Mouse (Mus musculus): ENCODE results near the gene Ccser1. TPM values are rescaled to one million over a fixed set of nuclear protein-coding genes. Genes with fewer than 3 reads are reported as not detected.

Gene Ccser1
- polyA plus RNA-seq, 1 experiment from 2014 or later = 10.4 TPM

DNA sequence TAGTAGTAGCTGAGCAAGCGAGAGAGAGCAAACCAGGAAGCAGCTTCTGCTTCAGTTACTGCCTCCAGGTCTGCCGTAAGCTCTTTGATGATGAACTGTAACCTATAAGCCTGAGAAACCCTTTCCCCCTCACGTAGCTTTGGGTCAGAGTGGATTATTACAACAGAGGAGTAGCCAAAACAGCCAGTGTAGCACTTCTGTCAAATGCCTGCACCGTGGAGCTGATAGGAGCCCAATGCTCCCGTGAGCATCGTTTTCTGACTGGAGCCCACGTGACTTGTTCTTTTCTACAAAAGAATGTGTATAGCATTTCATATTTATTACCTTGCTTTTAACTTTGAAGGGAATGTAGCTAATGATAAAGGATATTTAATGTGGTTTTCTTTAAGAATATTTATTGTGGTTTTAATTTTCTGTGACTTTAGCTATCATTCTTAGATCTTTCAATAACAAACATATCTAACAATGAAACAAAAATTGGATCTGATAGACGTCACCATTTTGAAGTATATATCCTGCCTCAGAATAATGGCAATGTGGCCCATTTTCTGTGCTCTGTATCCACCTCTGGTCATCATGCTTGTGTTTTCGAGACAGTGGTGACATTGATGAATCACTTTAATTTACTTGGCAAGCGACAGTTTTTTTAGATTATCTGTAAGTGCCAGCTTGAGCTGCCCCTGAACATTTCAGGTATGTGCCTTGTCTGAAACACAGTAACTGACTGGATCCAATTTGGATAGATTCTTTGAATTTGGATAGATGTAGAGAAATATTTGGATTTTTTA is 78.9 kb downstream of the Ccser1 start:
- 75% methylated on average over 10 of the region's 10 CpGs for WGBS
- Histone ChIP-seq H3K27me3 (ENCODE audit: control insufficient read depth, insufficient read depth, low read length) (no peaks in the 10 kb centered on the region), H3K9ac (ENCODE audit: low read depth, low read length) (no peak overlapping the region), H3K4me3 (ENCODE audit: low read depth, low read length) (no peak overlapping the region), H3K36me3 (ENCODE audit: control insufficient read depth, insufficient read depth, low read length) (no peaks in the 10 kb centered on the region), H3K4me1 (replicated peaks; ENCODE audit: control insufficient read depth, insufficient read depth, low read length) (no peaks in the 10 kb centered on the region), H3K27ac (ENCODE audit: low read depth, low read length) (no peak overlapping the region), H3K4me2 (replicated peaks; ENCODE audit: low read depth, low read length) (no peak overlapping the region), H3K9me3 (ENCODE audit: control insufficient read depth, low read length) (no peaks in the 10 kb centered on the region)
- DNase-seq (ENCODE audit: low spot score) = no peak
- 0 out of 2 replicates have a peak, but pooled peaks have one; percentile 43 for ATAC-seq (ENCODE audit: low FRiP score)

- Histone ChIP-seq H3K27ac (ENCODE audit: low read depth, low read length) (no peak overlapping the region), H3K4me3 (ENCODE audit: low read depth, low read length) (no peak overlapping the region), H3K36me3 (ENCODE audit: control insufficient read depth, insufficient read depth, low read length) (no peaks in the 10 kb centered on the region), H3K9me3 (ENCODE audit: control insufficient read depth, low read length) (no peaks in the 10 kb centered on the region), H3K4me2 (replicated peaks; ENCODE audit: low read depth, low read length) (no peak overlapping the region), H3K9ac (ENCODE audit: low read depth, low read length) (no peak overlapping the region), H3K4me1 (replicated peaks; ENCODE audit: control insufficient read depth, insufficient read depth, low read length) (no peaks in the 10 kb centered on the region), H3K27me3 (ENCODE audit: control insufficient read depth, insufficient read depth, low read length) (no peaks in the 10 kb centered on the region)
- ATAC-seq (ENCODE audit: low FRiP score) = no peak
- DNase-seq (ENCODE audit: low spot score) = no peak
- 82% methylated on average over 3 of the region's 3 CpGs for WGBS
These were observed 81.3 kb downstream of the Ccser1 start for GRCm38 (mm10) chr6:61261381-61261780.

- 71% methylated on average over 1 of the region's 1 CpGs for WGBS
- Histone ChIP-seq H3K9ac (ENCODE audit: low read depth, low read length) (no peak overlapping the region), H3K27ac (ENCODE audit: low read depth, low read length) (no peak overlapping the region), H3K4me3 (ENCODE audit: low read depth, low read length) (no peak overlapping the region), H3K27me3 (ENCODE audit: control insufficient read depth, insufficient read depth, low read length) (no peaks in the 10 kb centered on the region), H3K4me2 (replicated peaks; ENCODE audit: low read depth, low read length) (no peak overlapping the region), H3K9me3 (ENCODE audit: control insufficient read depth, low read length) (no peaks in the 10 kb centered on the region), H3K36me3 (ENCODE audit: control insufficient read depth, insufficient read depth, low read length) (no peaks in the 10 kb centered on the region), H3K4me1 (replicated peaks; ENCODE audit: control insufficient read depth, insufficient read depth, low read length) (no peaks in the 10 kb centered on the region)
- ATAC-seq (ENCODE audit: low FRiP score) = no peak
- no peak for DNase-seq (ENCODE audit: low spot score)
These were observed 82.3 kb downstream of the Ccser1 start for GRCm38 (mm10) chr6:61262448-61262847.

- ATAC-seq (ENCODE audit: low FRiP score) = no peak; the same call in 1 of the 2 replicates
- H3K9ac ChIP-seq (ENCODE audit: low read depth, low read length) = no peak overlapping the region
- H3K4me2 ChIP-seq (replicated peaks; ENCODE audit: low read depth, low read length) = no peak overlapping the region
- DNase-seq (ENCODE audit: low spot score) = no peak
- H3K27me3 ChIP-seq (ENCODE audit: control insufficient read depth, insufficient read depth, low read length) = no peaks in the 10 kb centered on the region
- no peak overlapping the region for H3K4me3 ChIP-seq (ENCODE audit: low read depth, low read length)
- 36% methylated on average over 1 of the region's 1 CpGs for WGBS
- H3K4me1 ChIP-seq (replicated peaks; ENCODE audit: control insufficient read depth, insufficient read depth, low read length) = no peaks in the 10 kb centered on the region
- no peak overlapping the region for H3K27ac ChIP-seq (ENCODE audit: low read depth, low read length)
- no peaks in the 10 kb centered on the region for H3K36me3 ChIP-seq (ENCODE audit: control insufficient read depth, insufficient read depth, low read length)
- no peaks in the 10 kb centered on the region for H3K9me3 ChIP-seq (ENCODE audit: control insufficient read depth, low read length)
These were observed 83.2 kb downstream of the Ccser1 start for GRCm38 (mm10) chr6:61263291-61263690.

GRCm38 (mm10) chr6:61271033-61271432 is 90.9 kb downstream of the Ccser1 start:
- H3K4me2 ChIP-seq (replicated peaks; ENCODE audit: low read depth, low read length) = no peak overlapping the region
- no peaks in the 10 kb centered on the region for H3K36me3 ChIP-seq (ENCODE audit: control insufficient read depth, insufficient read depth, low read length)
- no peak for ATAC-seq (ENCODE audit: low FRiP score)
- no peaks in the 10 kb centered on the region for H3K27me3 ChIP-seq (ENCODE audit: control insufficient read depth, insufficient read depth, low read length)
- no peak overlapping the region for H3K27ac ChIP-seq (ENCODE audit: low read depth, low read length)
- no peak for DNase-seq (ENCODE audit: low spot score)
- WGBS = 41% methylated on average over 2 of the region's 2 CpGs
- no peaks in the 10 kb centered on the region for H3K4me1 ChIP-seq (replicated peaks; ENCODE audit: control insufficient read depth, insufficient read depth, low read length)
- H3K9ac ChIP-seq (ENCODE audit: low read depth, low read length) = no peak overlapping the region
- H3K9me3 ChIP-seq (ENCODE audit: control insufficient read depth, low read length) = no peaks in the 10 kb centered on the region
- H3K4me3 ChIP-seq (ENCODE audit: low read depth, low read length) = no peak overlapping the region

DNA sequence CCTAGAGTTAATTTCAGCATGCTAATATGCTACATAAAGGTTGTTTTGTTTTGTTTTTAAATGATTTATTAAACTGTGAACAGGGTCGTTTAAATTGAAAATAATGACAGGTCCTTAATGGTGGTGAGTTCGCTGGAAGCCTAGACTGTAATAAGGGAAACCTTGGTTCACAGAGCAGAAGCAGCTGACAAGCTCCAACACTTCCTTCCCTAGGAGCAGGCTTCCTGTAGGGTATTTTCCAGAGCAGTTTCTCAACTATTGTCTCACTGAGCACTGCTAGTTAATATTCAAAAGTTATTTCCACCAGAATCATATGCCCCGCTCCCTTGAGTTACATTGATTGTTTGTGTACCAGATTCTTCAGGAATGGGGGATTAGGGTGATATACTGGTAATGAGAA is 93.3 kb downstream of the Ccser1 start:
- H3K27ac ChIP-seq (ENCODE audit: low read depth, low read length) = no peak overlapping the region
- no peak overlapping the region for H3K9ac ChIP-seq (ENCODE audit: low read depth, low read length)
- no peaks in the 10 kb centered on the region for H3K36me3 ChIP-seq (ENCODE audit: control insufficient read depth, insufficient read depth, low read length)
- ATAC-seq (ENCODE audit: low FRiP score) = no peak
- no peak overlapping the region for H3K4me2 ChIP-seq (replicated peaks; ENCODE audit: low read depth, low read length)
- no peaks in the 10 kb centered on the region for H3K27me3 ChIP-seq (ENCODE audit: control insufficient read depth, insufficient read depth, low read length)
- 89% methylated on average over 3 of the region's 3 CpGs for WGBS
- no peaks in the 10 kb centered on the region for H3K4me1 ChIP-seq (replicated peaks; ENCODE audit: control insufficient read depth, insufficient read depth, low read length)
- no peak for DNase-seq (ENCODE audit: low spot score)
- H3K9me3 ChIP-seq (ENCODE audit: control insufficient read depth, low read length) = no peaks in the 10 kb centered on the region
- H3K4me3 ChIP-seq (ENCODE audit: low read depth, low read length) = no peak overlapping the region

DNA sequence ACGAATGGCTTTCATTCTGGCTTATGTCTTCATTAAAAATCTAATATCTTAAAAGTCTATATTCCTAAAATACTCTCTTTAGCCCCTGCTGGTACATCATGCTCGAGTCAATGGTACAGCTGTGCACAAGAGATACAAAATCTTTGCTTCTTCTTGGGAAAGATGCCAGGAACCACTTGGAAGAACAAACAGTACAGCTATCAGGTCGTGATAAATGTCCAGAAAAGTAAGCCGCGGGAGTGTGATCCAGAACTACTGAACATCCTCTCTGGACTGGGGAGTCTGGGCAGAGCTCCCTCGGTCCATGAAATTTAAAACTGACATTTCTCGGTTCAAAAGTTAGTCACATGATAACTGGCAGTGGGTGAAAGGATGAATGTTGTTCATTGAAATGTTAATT is 99.4 kb downstream of the Ccser1 start:
- no peaks in the 10 kb centered on the region for H3K36me3 ChIP-seq (ENCODE audit: control insufficient read depth, insufficient read depth, low read length)
- no peaks in the 10 kb centered on the region for H3K4me1 ChIP-seq (replicated peaks; ENCODE audit: control insufficient read depth, insufficient read depth, low read length)
- 77% methylated on average over 7 of the region's 7 CpGs for WGBS
- H3K4me2 ChIP-seq (replicated peaks; ENCODE audit: low read depth, low read length) = no peak overlapping the region
- no peak overlapping the region for H3K27ac ChIP-seq (ENCODE audit: low read depth, low read length)
- H3K9ac ChIP-seq (ENCODE audit: low read depth, low read length) = no peak overlapping the region
- no peaks in the 10 kb centered on the region for H3K9me3 ChIP-seq (ENCODE audit: control insufficient read depth, low read length)
- no peak overlapping the region for H3K4me3 ChIP-seq (ENCODE audit: low read depth, low read length)
- no peaks in the 10 kb centered on the region for H3K27me3 ChIP-seq (ENCODE audit: control insufficient read depth, insufficient read depth, low read length)
- DNase-seq (ENCODE audit: low spot score) (no peak), ATAC-seq (ENCODE audit: low FRiP score) (no peak)

- H3K27ac ChIP-seq (ENCODE audit: low read depth, low read length) = no peak overlapping the region
- no peaks in the 10 kb centered on the region for H3K36me3 ChIP-seq (ENCODE audit: control insufficient read depth, insufficient read depth, low read length)
- no peaks in the 10 kb centered on the region for H3K4me1 ChIP-seq (replicated peaks; ENCODE audit: control insufficient read depth, insufficient read depth, low read length)
- no peaks in the 10 kb centered on the region for H3K9me3 ChIP-seq (ENCODE audit: control insufficient read depth, low read length)
- H3K4me2 ChIP-seq (replicated peaks; ENCODE audit: low read depth, low read length) = no peak overlapping the region
- WGBS = 74% methylated on average over 3 of the region's 3 CpGs
- no peak overlapping the region for H3K9ac ChIP-seq (ENCODE audit: low read depth, low read length)
- no peak overlapping the region for H3K4me3 ChIP-seq (ENCODE audit: low read depth, low read length)
- ATAC-seq (ENCODE audit: low FRiP score) = no peak
- no peaks in the 10 kb centered on the region for H3K27me3 ChIP-seq (ENCODE audit: control insufficient read depth, insufficient read depth, low read length)
- DNase-seq (ENCODE audit: low spot score) = no peak
These were observed 112.8 kb downstream of the Ccser1 start for GRCm38 (mm10) chr6:61292927-61293326.

- no peaks in the 10 kb centered on the region for H3K4me1 ChIP-seq (replicated peaks; ENCODE audit: control insufficient read depth, insufficient read depth, low read length)
- 68% methylated on average over 4 of the region's 4 CpGs for WGBS
- H3K4me2 ChIP-seq (replicated peaks; ENCODE audit: low read depth, low read length) = no peak overlapping the region
- no peaks in the 10 kb centered on the region for H3K27me3 ChIP-seq (ENCODE audit: control insufficient read depth, insufficient read depth, low read length)
- no peaks in the 10 kb centered on the region for H3K9me3 ChIP-seq (ENCODE audit: control insufficient read depth, low read length)
- no peaks in the 10 kb centered on the region for H3K36me3 ChIP-seq (ENCODE audit: control insufficient read depth, insufficient read depth, low read length)
- no peak overlapping the region for H3K4me3 ChIP-seq (ENCODE audit: low read depth, low read length)
- DNase-seq (ENCODE audit: low spot score) (no peak), ATAC-seq (ENCODE audit: low FRiP score) (no peak)
- no peak overlapping the region for H3K27ac ChIP-seq (ENCODE audit: low read depth, low read length)
- no peak overlapping the region for H3K9ac ChIP-seq (ENCODE audit: low read depth, low read length)
These were observed 115.4 kb downstream of the Ccser1 start for GRCm38 (mm10) chr6:61295535-61295934.

Data from hindbrain, embryonic 11.5 days (tissue).